Mouse (Mus musculus) lung, postnatal 0 days (tissue): ENCODE results near the gene Pld4.

Experiments used
- CTCF ChIP-seq: IDR thresholded peaks from 2 replicates; pipeline ENCODE4 v1.5.1; 2016; ENCODE audit warnings: antibody characterized with exemption, mild to moderate bottlenecking
- EP300 ChIP-seq: IDR thresholded peaks from 2 replicates; pipeline ENCODE4 v1.6.1; 2016; ENCODE audit warnings: antibody characterized with exemption, mild to moderate bottlenecking, control low read depth

GRCm38 (mm10) chr12:112802917-112803316 lies 42.5 kb downstream of the Pld4 start:
- TF ChIP-seq CTCF (no peak), EP300 (no peak)
